Mouse (Mus musculus) heart, postnatal 0 days (tissue): ENCODE measurements around the gene Nt5dc2.

Source experiments
- CTCF ChIP-seq: IDR thresholded peaks from 2 replicates; pipeline ENCODE4 v1.5.1; 2016; ENCODE audit warnings: antibody characterized with exemption, control low read depth, low read depth
- EP300 ChIP-seq: IDR thresholded peaks from 2 replicates; pipeline ENCODE4 v1.6.1; 2016; ENCODE audit warnings: antibody characterized with exemption, low read depth

DNA sequence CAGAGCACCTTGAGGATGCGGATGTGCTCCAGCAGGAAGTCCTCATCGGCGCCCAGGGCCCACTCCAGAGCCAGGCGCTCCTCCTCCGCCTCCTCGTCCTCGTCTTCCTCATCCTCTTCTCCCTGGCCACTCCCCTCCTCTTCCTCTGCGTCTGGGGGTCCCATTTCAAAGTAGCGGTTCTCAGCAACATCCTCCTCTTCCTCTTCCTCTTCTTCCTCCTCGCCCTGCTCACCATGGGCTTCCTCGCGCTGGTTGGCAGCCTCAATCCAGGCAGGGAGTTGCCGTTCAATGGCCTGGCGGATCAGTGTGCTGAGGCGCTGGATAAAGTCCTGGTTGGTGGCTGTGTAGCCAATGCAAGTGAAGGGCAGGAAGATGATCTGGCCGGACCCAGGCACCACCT lies 46.4 kb downstream of the Nt5dc2 start:
- TF ChIP-seq CTCF (no peak), EP300 (no peak)
